Mouse (Mus musculus) urinary bladder, postnatal 25 days (tissue): Measurements from ENCODE around the gene Lpcat1.

Experiments used
- DNase-seq: peaks from one replicate; pipeline ENCODE4 v3.0.0; 2022; ENCODE audit warnings: low spot score

Gene Lpcat1

DNA sequence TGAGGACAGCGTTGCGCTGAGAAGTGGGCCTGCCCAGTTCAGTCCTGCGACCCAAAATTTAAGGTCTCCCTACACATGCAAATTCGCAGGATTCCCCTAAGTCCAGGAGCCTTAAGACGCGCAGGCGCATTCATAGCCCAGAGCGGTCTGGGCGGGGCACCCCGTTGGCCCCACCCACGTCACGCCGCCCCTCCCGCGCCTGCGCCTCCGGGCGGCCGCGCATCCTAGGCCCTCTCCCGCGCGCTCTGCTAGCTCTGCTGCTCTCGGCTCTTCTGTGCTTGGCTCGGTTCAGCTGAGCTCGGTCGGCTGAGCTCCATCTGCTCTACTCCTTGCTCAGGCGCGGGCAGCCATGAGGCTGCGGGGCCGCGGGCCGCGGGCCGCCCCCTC, at the start of gene Lpcat1:
Lpcat1 (plus strand) TSS at position 164 of the 387 bp plus-strand sequence.
- DNase-seq, result peak; percentile 90

DNA sequence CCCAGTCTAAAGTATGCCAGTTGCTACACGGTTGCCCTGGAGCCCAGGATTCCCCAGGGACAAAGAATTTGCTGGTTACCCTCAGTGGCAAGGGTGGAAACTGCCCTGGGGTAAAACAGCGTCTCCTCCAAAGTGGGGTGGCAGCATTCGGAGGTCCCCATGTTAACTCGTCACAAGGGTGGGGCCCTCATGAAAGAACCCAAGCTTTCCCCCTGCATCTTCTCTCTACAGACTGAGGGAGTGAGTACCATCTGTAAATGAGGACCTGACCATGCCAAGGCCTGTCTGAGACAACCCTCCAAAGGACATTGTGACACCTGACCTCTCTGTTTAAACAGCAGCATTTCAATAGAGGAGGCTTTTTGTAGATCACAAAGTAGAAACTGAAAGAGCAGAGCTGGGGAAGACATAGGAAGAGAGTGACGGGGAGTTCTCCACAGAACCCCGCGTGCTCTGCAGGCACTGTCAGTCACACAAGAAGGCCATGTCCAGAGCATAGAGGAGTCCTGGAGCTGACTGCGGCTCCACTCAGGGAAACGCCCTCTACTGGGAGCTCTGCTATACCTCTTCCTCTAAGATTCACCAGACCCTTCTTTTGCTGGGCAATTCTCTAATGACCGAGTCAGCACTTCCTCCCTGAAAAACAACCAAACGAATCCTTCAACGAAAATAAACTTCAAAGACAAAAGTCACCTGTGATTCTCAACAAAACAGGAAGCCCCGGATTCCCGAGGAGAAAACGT, 49.3 kb upstream of the Lpcat1 start:
- DNase-seq, result peak; percentile 13

DNA sequence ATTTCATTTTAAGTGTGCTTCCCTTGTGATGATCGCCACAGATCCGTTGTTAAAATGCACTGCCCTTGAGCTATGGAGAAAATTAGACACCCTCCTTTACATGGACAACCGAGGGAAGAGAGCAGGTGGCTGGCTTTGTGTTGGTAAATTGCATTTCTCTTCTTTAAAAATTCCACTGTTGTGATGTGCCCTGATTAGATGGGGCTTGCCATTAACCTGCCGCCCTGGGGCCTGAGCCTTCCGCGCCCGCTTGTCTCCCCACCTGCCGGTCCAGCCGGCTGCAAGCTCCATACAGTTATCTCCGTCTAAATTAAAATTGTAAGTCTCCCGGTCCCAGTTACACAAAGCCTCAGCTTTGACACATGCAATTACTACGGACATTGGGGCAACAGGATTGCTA, 48.7 kb upstream of the Lpcat1 start:
- DNase-seq, result no peak

DNA sequence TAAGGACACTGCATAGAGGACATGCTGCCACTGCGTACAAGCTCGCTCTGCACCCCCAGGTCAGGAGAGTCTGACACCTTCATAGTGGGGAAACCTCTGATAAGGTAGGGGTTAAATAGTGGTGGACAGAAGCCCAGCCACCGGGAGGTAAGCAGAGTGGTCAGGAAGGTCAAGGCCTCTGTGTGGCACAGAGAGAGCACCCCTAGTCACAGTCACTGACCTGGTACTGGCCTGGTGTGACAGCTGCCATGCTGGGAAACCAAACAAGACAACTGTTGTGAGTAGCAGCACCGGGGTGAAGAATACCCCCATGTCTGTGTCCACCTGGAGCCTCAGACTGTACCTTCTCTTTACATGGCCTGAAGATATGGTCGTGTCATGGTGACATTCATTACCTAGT, 47.8 kb upstream of the Lpcat1 start:
- DNase-seq, result no peak

DNA sequence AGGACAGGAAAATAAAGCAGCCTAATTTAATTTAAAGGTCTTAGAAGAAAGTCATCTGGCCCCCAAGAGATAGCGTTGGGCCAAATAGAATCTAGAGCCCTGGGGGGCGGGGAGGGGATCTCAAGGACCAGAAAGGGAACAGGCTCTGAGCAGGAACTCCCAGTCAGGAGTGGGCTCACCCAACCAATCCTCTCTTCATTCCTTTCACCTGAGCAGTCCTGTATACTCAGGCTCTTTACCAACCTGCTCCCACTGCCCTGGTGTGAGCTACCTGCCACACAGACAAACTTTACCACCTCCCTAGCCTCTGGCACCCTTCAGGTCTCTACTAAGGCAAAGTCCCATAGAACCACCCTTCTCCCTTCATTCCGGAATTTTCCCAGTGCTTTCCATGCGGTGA, 44.0 kb upstream of the Lpcat1 start:
- DNase-seq, result no peak

DNA sequence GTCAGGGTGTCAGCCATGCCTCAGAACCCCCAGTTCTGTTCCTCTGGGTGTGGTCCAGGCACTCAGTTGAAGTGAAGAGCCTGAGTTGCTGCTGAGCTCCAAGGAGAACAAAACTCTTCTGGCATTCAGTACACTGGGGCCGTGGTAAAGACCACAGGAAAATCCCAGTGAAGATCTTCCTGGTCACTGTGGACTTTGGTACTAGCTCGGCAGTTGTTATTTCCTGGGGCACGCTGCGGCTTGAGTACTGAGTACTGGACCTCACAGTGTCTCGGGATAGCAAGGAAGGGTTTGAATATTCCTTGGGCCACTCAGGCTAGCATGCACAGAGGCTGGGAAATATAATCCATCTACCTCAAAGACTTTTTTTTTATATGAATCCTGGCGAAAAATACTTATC, 42.0 kb upstream of the Lpcat1 start:
- no peak for DNase-seq

DNA sequence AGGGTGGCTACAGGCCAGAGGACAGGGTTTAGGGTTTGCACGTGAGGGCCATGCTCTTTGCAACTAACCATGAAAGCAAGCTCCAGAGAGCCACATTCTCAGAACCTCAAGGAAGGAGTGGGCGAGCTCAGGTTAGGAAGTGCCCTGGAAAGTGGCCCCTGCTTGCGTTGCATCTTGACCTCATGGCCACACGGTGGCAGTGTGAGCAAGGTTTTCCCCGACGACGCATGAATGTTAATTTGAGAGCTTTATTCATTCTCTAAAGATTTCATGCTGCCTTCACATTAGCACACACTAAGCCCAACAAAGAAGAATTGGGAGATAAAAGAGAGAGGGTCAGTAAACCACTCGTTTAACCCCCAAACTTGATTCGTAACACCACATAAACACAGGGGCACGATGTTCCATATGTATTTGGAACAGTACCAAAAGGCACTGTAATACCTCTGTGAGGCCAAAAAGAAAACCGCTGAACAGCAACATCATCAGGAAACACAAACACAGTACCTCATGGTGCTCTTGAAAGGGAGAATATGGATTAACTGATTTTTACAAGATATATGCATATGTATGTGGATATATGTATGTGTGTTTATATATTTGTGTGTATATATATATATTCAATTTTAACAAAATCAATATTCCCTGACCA, 41.0 kb upstream of the Lpcat1 start:
- peak; percentile 60 for DNase-seq

DNA sequence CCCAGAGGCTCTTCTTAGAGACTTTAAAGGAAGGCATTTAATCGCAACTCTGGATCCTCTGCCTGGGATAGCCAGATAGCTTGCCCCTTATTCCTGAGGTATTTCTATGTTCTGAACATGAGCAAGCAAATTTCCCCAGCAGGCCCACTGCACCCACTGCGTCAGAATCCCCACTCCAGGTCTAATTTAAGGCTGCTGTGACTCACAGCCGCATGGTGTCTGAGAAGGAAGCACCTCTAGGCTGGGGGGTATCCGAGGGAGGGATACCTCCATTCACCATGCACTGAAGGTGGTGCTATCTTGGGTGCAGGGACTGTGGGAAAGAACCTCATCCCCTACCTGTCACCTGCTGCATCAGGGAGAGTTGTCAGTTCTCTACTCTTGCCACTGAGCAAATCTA, 40.4 kb upstream of the Lpcat1 start:
- DNase-seq, result no peak

DNA sequence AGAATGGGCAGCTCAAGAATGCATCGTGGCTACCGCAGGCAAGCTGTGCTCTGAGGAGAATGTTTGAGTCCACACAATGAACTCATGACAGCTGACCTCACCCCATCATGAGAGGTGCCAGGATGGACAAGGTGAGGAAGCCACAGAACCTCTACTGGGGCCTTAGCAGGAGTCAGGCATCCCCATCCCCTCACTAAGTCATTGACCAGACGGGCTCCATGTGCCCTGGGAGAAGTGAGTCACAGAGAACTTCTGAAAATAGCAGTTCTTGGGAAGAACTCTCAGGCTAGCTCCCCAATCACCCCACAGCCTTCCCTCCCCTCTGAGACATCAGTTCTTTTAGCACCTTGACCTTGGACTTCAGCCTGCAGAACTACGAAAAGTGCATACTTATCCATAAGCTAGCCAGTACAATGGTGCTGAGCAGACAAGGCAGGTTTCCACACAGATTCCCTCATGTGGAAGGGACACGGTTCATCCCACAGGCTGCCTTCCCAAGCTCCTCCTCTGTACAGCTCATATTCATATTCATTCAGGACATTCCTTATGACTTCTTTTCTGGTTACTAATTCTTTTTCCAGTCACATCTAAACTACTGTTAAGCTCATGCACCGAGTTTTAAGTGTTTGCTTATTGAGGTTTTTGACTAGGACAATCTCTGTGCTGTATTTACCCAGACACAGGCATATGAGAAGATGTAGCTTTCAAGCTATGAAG, 37.2 kb upstream of the Lpcat1 start:
- DNase-seq, result no peak

DNA sequence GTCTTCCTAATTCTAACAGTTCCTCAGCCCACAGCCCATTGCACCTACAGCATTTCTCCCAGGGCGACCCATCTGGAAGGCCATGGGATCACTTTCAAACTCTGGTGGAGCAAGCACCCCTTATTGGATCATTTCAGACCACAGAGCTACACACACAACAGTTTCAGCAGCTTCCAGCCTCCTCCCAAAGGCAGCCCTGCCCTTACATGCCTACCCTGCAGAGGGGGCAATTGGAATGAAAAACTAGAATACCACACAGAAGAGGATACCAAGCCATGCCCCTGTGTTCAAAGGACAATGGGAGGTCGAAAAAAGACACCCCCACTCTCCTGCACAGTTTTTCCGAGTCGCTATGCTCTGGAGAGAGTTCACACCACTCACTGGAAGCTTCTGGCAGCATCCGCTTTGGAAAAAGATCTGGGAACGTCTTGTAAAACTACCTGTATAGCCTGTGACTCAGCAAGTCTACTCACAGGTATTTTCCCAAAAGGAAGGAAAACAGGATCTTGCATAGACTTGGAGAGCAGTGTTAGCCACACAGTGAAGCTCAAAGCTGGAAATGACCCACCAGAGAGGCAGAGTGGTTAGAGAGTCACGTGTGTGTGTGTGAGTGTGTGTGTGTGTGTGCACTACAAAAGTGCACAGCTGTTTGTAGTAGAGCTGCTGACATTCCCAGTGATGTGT, 34.4 kb upstream of the Lpcat1 start:
- DNase-seq, result no peak

DNA sequence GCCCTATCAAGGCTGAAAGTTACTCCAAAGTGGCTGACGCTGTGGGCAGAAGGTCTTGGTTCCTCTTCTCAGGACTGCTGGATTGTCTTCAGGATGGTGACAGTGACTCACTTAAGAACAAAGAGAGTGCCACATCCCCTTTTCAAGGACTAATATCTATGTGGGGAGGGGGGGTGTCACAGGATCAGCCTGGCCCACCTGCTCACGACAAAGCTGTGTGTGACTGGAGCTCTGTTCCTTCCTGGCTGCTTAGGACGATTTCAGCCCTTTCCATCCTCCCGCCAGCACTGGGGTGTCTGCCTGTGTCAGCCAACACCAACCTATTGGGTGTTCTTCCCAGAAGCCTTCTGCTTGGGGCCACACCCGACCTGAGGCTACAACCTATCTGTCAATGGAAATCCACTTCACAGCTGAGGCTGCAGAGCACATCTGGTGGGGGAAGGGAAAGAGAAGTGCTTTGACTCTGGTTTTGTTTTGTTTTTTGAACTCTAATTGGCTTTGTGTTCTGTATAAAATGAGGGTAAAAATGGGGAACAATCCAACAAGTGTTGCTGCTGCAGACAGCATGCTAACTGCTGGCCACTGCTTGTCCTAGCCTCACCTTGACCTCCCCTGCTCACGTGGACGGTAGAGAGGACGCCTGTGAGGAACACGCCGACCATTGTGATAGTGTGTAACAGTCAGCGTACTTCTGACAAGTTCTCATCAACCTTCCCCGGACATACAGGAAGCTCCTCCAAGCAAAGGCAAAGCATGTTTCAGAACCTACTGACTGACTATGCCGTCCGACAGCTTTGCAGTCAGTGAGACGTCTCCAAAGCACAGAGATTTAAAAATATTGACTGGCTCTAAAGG, 33.1 kb upstream of the Lpcat1 start:
- no peak for DNase-seq

DNA sequence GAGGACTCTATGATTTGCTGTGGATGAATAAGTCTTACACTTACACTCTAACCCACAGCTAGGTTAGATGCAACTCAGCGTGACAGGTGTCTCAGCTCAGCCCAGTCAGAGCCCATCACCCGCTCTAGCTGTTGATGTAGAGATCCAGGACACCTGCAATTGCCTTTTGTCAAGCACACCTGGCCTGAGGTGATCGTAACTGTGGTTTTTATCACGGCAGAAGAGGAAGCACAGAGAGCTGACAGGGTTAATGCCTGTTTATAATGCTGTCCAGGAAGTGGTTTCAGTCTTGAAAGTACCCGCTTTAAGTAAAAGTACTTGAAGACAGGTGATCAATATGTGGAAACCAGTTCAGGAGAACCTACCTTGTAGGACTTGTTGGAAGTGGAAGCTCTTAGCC, 32.3 kb upstream of the Lpcat1 start:
- no peak for DNase-seq

DNA sequence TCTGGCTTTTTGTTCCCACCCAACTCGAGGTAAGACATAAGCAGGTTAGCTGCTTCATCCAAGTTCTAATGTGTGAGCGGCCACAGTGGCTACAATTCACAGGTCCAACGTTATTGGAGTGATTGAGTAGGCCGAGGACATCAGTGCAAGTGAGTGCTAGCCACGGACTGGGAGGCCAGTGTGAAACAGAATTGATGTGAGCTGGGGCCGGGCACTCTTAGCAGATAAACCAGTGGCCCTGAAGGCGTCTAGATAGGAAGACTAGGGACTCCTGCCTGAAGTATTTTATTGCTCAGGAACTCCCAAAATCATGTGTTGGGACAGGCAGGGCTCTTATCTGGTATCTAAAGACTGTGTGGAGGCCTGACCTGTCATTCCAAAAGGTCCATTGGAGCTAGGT, 31.3 kb upstream of the Lpcat1 start:
- DNase-seq, result no peak

DNA sequence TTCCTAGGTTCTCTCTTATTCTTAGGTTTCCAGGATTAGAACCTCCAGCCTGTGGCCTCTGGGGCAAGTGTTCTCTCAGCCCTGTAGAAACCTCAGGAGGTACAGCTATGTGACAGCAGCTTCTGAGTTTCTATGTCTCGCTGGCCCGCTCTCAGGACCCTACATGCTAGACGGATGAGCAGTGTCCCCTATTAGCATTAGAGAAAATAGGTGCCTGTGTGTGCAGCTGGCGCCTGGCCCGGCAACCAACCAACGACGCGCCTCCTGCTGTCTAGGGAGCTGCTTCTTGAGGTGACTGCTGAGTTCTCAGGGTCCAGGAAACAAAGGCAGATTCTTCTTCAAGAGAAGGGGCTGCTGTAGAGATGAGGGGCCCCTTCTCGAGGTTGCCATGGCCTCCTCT, 27.9 kb upstream of the Lpcat1 start:
- no peak for DNase-seq

DNA sequence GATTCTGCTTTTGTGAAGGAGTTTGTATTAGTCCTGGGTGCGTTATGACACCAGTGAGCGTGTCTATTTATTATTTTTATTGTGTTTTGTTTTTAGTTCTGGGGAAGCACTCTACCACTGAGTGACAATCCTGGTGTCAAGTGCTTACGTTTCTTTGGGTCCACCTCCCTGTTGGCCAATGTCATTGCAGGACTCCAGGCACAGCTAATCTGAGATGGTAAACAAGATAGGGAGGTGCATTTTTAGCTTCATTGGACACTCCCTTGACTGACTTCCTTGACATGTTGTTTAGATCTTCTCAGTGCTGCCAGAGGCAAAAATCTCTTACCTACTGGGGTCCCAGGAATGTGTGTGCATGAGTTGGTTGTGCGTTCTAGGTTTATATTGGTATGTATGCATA, 26.0 kb upstream of the Lpcat1 start:
- DNase-seq, result no peak

DNA sequence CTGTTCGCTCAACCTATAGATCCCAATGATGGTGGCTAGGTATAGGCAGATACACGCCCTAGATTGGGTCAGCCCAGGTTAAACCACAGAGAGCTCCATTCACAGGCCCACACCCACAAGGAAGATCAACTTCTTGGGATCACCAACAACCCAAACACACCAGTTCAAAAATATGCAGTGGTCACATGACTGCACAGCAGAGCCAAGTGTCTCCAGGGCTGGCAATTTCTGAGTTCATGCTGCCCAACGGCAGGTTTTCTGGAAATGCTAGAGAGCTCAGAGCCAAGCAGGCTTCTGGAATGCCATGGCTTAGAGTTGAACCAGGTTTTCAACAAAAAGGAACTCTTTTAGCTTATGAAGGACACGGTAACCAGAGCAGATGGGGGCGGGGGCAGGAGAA, 25.3 kb upstream of the Lpcat1 start:
- DNase-seq, result no peak

DNA sequence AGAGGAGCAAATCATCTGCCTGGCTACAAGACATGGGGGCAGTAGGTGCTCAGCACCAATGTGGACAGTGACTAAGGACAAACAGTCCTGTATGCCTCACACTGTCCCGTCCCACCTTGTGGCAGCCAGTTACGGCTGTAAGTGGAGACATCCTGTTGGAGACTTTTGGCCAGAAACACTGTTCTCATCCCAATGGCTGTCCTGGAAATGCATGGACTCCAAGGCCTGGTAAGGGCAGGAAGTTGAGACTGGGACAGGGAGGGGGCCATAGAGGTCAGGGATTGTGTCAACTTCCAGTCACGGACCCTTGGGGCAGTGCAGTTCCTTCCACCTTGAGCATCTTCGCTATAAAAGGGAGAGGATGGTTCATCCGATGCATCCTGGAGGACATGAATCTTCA, 24.6 kb upstream of the Lpcat1 start:
- DNase-seq, result no peak

DNA sequence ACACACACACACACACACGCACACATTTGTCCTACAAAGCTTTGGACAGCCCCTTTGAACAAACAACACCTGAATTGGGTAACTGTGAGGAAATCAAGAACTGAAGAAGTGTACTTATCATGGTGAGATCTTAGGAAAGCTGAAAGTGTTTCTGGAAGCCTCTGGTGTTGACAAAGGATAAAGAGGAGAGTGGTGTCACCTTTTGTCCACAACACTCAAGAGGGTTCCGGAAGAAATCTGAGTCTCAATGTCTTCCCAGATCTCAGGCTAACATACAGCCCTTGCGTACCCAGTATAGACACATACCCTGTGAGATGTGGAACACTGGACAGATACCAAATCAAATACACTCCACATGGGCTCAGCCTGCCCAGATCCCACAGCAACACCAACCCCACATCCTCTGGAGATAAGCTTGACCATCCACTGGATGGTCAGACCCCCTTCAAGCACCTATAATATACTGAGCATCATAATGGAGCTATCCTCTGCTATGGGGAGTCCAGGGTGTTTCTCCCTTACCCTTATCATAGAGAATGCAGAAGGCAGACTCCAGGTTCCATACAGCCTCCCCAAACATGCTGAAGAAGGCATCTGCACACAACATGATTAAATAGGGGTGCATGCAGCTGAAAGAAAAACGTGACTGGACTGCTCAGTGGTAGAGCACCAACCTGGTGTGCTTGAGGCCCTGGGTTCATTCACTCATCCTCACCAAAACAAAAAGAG, 23.7 kb upstream of the Lpcat1 start:
- no peak for DNase-seq

DNA sequence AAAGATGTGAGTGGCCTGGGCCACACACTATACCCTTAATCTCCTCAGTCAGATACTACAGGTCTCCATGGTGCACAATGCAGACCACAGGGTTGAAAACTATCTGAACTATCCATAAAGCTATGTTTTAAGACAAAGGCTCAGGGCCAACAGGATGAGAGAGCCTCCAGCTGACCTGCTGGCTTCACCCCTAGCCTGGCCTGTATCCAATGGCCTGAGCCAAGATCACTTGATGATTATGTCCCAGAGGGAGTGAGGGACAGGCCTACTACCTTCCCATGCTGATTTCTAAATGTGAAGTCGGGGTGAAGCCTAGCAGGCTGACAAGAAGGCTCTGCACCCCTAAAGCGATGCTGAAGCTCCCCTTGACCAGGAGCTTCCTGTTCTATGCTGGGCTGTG, 21.9 kb upstream of the Lpcat1 start:
- no peak for DNase-seq

DNA sequence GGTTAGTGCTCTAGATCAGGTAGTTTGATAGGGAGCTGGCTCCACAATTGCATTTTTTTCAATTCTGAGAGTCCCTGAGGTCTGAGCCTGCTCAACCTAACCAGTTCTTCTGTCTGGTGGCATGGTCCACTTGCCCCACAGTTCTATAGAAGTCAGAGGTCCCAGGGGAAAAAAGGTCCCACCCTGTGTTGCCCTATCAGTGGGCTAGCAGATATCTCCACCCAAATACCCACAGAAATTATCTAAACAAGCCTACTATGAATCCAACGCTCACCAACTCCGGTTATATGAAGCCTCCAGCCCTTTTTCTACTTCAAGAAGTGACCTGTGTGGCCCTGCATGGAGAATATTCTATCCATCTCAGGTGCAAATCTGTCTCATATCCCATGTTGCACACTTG, 20.9 kb upstream of the Lpcat1 start:
- no peak for DNase-seq

DNA sequence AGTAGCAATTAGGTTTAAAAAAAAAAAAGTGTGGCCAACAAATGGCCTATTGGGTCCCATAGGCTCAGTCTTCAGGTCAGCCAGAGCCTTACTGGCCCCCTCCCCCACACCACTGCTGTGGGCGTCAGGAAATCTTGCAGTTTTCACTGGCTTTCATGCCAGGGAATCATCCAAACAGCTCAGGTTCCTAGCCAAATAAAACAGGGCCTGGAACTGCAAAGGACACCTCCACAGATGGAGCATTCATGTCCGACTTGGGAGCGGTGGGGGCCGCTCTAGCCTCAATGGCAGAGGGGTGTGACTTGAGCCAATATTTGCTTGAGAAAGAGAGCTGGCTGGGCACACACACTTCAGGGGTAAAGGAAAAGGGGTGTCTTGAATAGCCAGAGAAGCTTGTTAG, 20.5 kb upstream of the Lpcat1 start:
- no peak for DNase-seq
